Mouse (Mus musculus): ENCODE measurements around the gene Prr5. TPM values are rescaled to one million over a fixed set of nuclear protein-coding genes. Genes with fewer than 3 reads are reported as not detected.
A peak's percentile ranks its signal among the peaks of the same experiment; 100 is the strongest.

Gene Prr5
- polyA plus RNA-seq, 1 experiment from 2014 or later = 4.3 TPM

DNA sequence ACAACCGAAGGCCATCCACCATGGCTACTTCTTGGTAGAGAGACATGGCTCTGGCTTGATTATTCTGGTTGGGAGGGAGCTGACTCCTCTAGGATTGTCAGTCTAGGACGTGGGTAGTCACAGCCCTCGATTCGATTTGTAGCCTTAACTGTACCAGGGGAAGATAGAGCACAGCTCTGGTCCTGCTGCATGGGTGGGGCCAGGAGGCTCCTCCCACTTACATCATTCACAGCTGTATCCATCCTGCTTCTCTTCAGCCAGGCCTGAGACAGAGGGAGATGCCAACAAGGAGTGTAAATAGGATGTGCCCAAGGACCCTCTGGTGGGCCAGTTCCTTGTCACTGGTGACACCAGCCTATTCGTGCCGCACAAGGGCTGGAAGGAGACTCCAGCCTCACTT lies 1.8 kb upstream of the Prr5 start:
- no peak overlapping the region for H3K27ac ChIP-seq (ENCODE audit: low read depth)
- WGBS (ENCODE audit: insufficient replicate concordance) = 65% methylated on average over 6 of the region's 6 CpGs
- no peak overlapping the region for H3K4me2 ChIP-seq (ENCODE audit: low read depth, low read length)
- TF ChIP-seq EP300 (IDR thresholded peaks at IDR 0.05; ENCODE audit: low read depth) = no peak
- TF ChIP-seq CTCF (IDR thresholded peaks at IDR 0.05; ENCODE audit: low read depth) = no peak
- ATAC-seq (no peak), DNase-seq (no peak)
- H3K36me3 ChIP-seq (replicated peaks; ENCODE audit: insufficient read depth, low read length) = no peaks in the 10 kb centered on the region
- no peak overlapping the region for H3K4me3 ChIP-seq (ENCODE audit: low read depth, low read length)
- peaks cover 15% of the 10 kb centered on the region; the same call in 1 of the 2 replicates for H3K27me3 ChIP-seq (ENCODE audit: insufficient read depth, low read length)
- no peaks in the 10 kb centered on the region for H3K4me1 ChIP-seq (ENCODE audit: insufficient read depth)
- no peak overlapping the region for H3K9ac ChIP-seq (replicated peaks)
- no peaks in the 10 kb centered on the region for H3K9me3 ChIP-seq (ENCODE audit: low read length)

- 80% methylated on average over 23 of the region's 23 CpGs for WGBS (ENCODE audit: insufficient replicate concordance)
- ATAC-seq = no peak
- Histone ChIP-seq H3K9me3 (ENCODE audit: low read length) (no peaks in the 10 kb centered on the region), H3K4me3 (ENCODE audit: low read depth, low read length) (no peak overlapping the region), H3K27me3 (ENCODE audit: insufficient read depth, low read length) (no peaks in the 10 kb centered on the region), H3K27ac (ENCODE audit: low read depth) (no peak overlapping the region), H3K4me2 (ENCODE audit: low read depth, low read length) (no peak overlapping the region), H3K4me1 (ENCODE audit: insufficient read depth) (0 out of 2 replicates have a peak, but pooled peaks cover 3% of the 10 kb centered on the region), H3K36me3 (replicated peaks; ENCODE audit: insufficient read depth, low read length) (no peaks in the 10 kb centered on the region), H3K9ac (replicated peaks) (no peak overlapping the region)
- DNase-seq = no peak
- TF ChIP-seq EP300 (IDR thresholded peaks at IDR 0.05; ENCODE audit: low read depth) (no peak), CTCF (IDR thresholded peaks at IDR 0.05; ENCODE audit: low read depth) (no peak)
Measured at GRCm38 (mm10) chr15:84669771-84670656, 594 bp downstream of the Prr5 start.

- no peaks in the 10 kb centered on the region for H3K36me3 ChIP-seq (replicated peaks; ENCODE audit: insufficient read depth, low read length)
- H3K27ac ChIP-seq (ENCODE audit: low read depth) = no peak overlapping the region
- ATAC-seq (no peak), DNase-seq (no peak)
- 72% methylated on average over 4 of the region's 4 CpGs for WGBS (ENCODE audit: insufficient replicate concordance)
- H3K4me3 ChIP-seq (ENCODE audit: low read depth, low read length) = no peak overlapping the region
- H3K27me3 ChIP-seq (ENCODE audit: insufficient read depth, low read length) = no peaks in the 10 kb centered on the region
- no peak overlapping the region for H3K4me2 ChIP-seq (ENCODE audit: low read depth, low read length)
- no peak overlapping the region for H3K9ac ChIP-seq (replicated peaks)
- no peak for TF ChIP-seq CTCF (IDR thresholded peaks at IDR 0.05; ENCODE audit: low read depth)
- TF ChIP-seq EP300 (IDR thresholded peaks at IDR 0.05; ENCODE audit: low read depth) = no peak
- no peaks in the 10 kb centered on the region for H3K9me3 ChIP-seq (ENCODE audit: low read length)
- H3K4me1 ChIP-seq (ENCODE audit: insufficient read depth) = 0 out of 2 replicates have a peak, but pooled peaks cover 3% of the 10 kb centered on the region
Measured at GRCm38 (mm10) chr15:84670657-84671055, 1.2 kb downstream of the Prr5 start.

GRCm38 (mm10) chr15:84671401-84672307 lies 2.2 kb downstream of the Prr5 start:
- Histone ChIP-seq H3K36me3 (replicated peaks; ENCODE audit: insufficient read depth, low read length) (no peaks in the 10 kb centered on the region), H3K9me3 (ENCODE audit: low read length) (no peaks in the 10 kb centered on the region), H3K27ac (ENCODE audit: low read depth) (no peak overlapping the region), H3K27me3 (ENCODE audit: insufficient read depth, low read length) (no peaks in the 10 kb centered on the region), H3K4me3 (ENCODE audit: low read depth, low read length) (no peak overlapping the region), H3K9ac (replicated peaks) (no peak overlapping the region), H3K4me1 (ENCODE audit: insufficient read depth) (0 out of 2 replicates have a peak, but pooled peaks cover 3% of the 10 kb centered on the region), H3K4me2 (ENCODE audit: low read depth, low read length) (no peak overlapping the region)
- DNase-seq = peak; percentile 75
- 44% methylated on average over 9 of the region's 9 CpGs for WGBS (ENCODE audit: insufficient replicate concordance)
- no peak for TF ChIP-seq EP300 (IDR thresholded peaks at IDR 0.05; ENCODE audit: low read depth)
- TF ChIP-seq CTCF (IDR thresholded peaks at IDR 0.05; ENCODE audit: low read depth) = peak; percentile 65
- ATAC-seq = no peak

DNA sequence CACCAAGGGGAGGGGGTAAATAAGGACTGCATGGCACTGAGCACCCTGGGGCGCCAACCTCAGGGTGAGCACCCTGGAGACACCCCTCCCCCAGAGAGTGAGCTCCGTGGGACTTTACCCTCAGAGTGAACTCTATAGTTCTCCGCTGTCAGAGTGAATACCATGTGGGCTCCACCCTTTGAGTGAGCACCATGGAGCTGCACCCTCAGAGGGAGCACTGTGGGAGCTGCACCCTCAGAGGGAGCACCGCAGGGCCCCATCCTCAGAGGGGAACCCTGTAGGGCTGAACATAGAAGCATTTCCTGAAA lies 2.8 kb downstream of the Prr5 start:
- TF ChIP-seq CTCF (IDR thresholded peaks at IDR 0.05; ENCODE audit: low read depth) = no peak
- no peak for TF ChIP-seq EP300 (IDR thresholded peaks at IDR 0.05; ENCODE audit: low read depth)
- Histone ChIP-seq H3K27me3 (ENCODE audit: insufficient read depth, low read length) (no peaks in the 10 kb centered on the region), H3K4me1 (ENCODE audit: insufficient read depth) (0 out of 2 replicates have a peak, but pooled peaks cover 3% of the 10 kb centered on the region), H3K4me2 (ENCODE audit: low read depth, low read length) (no peak overlapping the region), H3K27ac (ENCODE audit: low read depth) (no peak overlapping the region), H3K36me3 (replicated peaks; ENCODE audit: insufficient read depth, low read length) (no peaks in the 10 kb centered on the region), H3K9me3 (ENCODE audit: low read length) (no peaks in the 10 kb centered on the region), H3K9ac (replicated peaks) (no peak overlapping the region), H3K4me3 (ENCODE audit: low read depth, low read length) (no peak overlapping the region)
- whole genome bisulfite sequencing (ENCODE audit: insufficient replicate concordance) = 74% methylated on average over 4 of the region's 4 CpGs
- ATAC-seq (no peak), DNase-seq (no peak)

GRCm38 (mm10) chr15:84672616-84673015 lies 3.2 kb downstream of the Prr5 start:
- no peak for ATAC-seq
- Histone ChIP-seq H3K4me2 (ENCODE audit: low read depth, low read length) (no peak overlapping the region), H3K27me3 (ENCODE audit: insufficient read depth, low read length) (no peaks in the 10 kb centered on the region), H3K36me3 (replicated peaks; ENCODE audit: insufficient read depth, low read length) (no peaks in the 10 kb centered on the region), H3K9ac (replicated peaks) (no peak overlapping the region), H3K4me1 (ENCODE audit: insufficient read depth) (0 out of 2 replicates have a peak, but pooled peaks cover 3% of the 10 kb centered on the region), H3K9me3 (ENCODE audit: low read length) (no peaks in the 10 kb centered on the region), H3K4me3 (ENCODE audit: low read depth, low read length) (no peak overlapping the region), H3K27ac (ENCODE audit: low read depth) (no peak overlapping the region)
- 72% methylated on average over 3 of the region's 3 CpGs for WGBS (ENCODE audit: insufficient replicate concordance)
- TF ChIP-seq EP300 (IDR thresholded peaks at IDR 0.05; ENCODE audit: low read depth) (no peak), CTCF (IDR thresholded peaks at IDR 0.05; ENCODE audit: low read depth) (no peak)
- DNase-seq = no peak

Data from liver, postnatal 0 days (tissue).